Mouse (Mus musculus) limb, embryonic 12.5 days (tissue): ENCODE data around the gene Prdx3. TPM values are rescaled to one million over a fixed set of nuclear protein-coding genes. Genes with fewer than 3 reads are reported as not detected.

Experiments
- ATAC-seq: fragments of 200-750 bp; cut with Nextera tagmentation; 2 replicates; pipeline ENCODE4 v1.8.0; 2017; ENCODE audit warnings: low read depth, moderate TSS enrichment; ENCODE audit not compliant: insufficient number of reproducible peaks, insufficient read depth, low FRiP score, low TSS enrichment
- H3K27ac ChIP-seq: fragments of 300-500 bp; sonication (generic); 2 replicates; pipeline ENCODE4 v1.5.1; 2016; ENCODE audit warnings: mild to moderate bottlenecking, moderate library complexity
- H3K27me3 ChIP-seq: fragments of 300-500 bp; sonication (generic); 2 replicates; pipeline ENCODE4 v1.6.1; 2016; ENCODE audit warnings: mild to moderate bottlenecking, moderate library complexity
- H3K36me3 ChIP-seq: fragments of 300-500 bp; sonication (generic); 2 replicates; pipeline ENCODE4 v1.6.1; 2016; ENCODE audit warnings: mild to moderate bottlenecking, moderate library complexity
- H3K4me1 ChIP-seq: fragments of 300-500 bp; sonication (generic); replicated peaks from 2 replicates; pipeline ENCODE4 v1.6.1; 2016
- H3K4me2 ChIP-seq: fragments of 300-500 bp; sonication (generic); 2 replicates; pipeline ENCODE4 v1.6.1; 2016; ENCODE audit warnings: mild to moderate bottlenecking, moderate library complexity
- H3K4me3 ChIP-seq: fragments of 300-500 bp; sonication (generic); replicated peaks from 2 replicates; pipeline ENCODE4 v1.5.1; 2016; ENCODE audit warnings: mild to moderate bottlenecking
- H3K9ac ChIP-seq: fragments of 300-500 bp; sonication (generic); replicated peaks from 2 replicates; pipeline ENCODE4 v1.6.1; 2016; ENCODE audit warnings: mild to moderate bottlenecking, moderate library complexity
- H3K9me3 ChIP-seq: fragments of 300-500 bp; sonication (generic); 2 replicates; pipeline ENCODE4 v1.6.1; 2016; ENCODE audit warnings: mild to moderate bottlenecking, moderate library complexity
- WGBS: fragments of 180-500 bp; shearing (Covaris S2); methylation state at CpG from one replicate; pipeline ENCODE4 v1.1.7; 2016; 5-methylcytosine and 5-hydroxymethylcytosine counted together
- polyA plus RNA-seq: library from polyadenylated mRNA; unstranded; fragments of >200 nt; fragmentation: Nextera tagmentation; extraction: Ambion mirVana; gene quantifications from 2 replicates; pipeline ENCODE4 v1.2.1, GENCODE M21; 2016

The Prdx3 gene
- 79.2 and 85.2 TPM in 2 replicates for polyA plus RNA-seq

- Histone ChIP-seq H3K36me3 (peaks cover 18% of the 10 kb centered on the region), H3K27me3 (no peaks in the 10 kb centered on the region), H3K4me2 (peak within 1 kb of the TSS; percentile 73), H3K4me3 (peak within 1 kb of the TSS; percentile 62), H3K4me1 (peaks cover 13% of the 10 kb centered on the region), H3K9me3 (no peaks in the 10 kb centered on the region), H3K27ac (peak within 1 kb of the TSS; percentile 73), H3K9ac (peak within 1 kb of the TSS; percentile 69)
- under 1% methylated on average over 28 of the region's 28 CpGs for WGBS
- peak; percentile 97 for ATAC-seq
These were observed at the start of gene Prdx3 for GRCm38 (mm10) chr19:60874064-60874694. TSS of gene Prdx3 (minus strand) at chr19:60874556.

- WGBS: 91% methylated on average over 6 of the region's 6 CpGs
- Histone ChIP-seq H3K36me3 (no peaks in the 10 kb centered on the region), H3K4me3 (no peak overlapping the region), H3K9ac (no peak overlapping the region), H3K9me3 (no peaks in the 10 kb centered on the region), H3K4me2 (no peak overlapping the region), H3K4me1 (no peaks in the 10 kb centered on the region), H3K27me3 (no peaks in the 10 kb centered on the region), H3K27ac (no peak overlapping the region)
- ATAC-seq: no peak
These were observed 42.7 kb upstream of the Prdx3 start for GRCm38 (mm10) chr19:60916869-60917570.

GRCm38 (mm10) chr19:60915862-60916261, 41.5 kb upstream of the Prdx3 start:
- no peak overlapping the region for H3K27ac ChIP-seq
- ATAC-seq: no peak
- no peak overlapping the region for H3K9ac ChIP-seq
- WGBS: 91% methylated on average over 3 of the region's 3 CpGs
- no peak overlapping the region for H3K4me2 ChIP-seq
- no peaks in the 10 kb centered on the region for H3K9me3 ChIP-seq
- H3K4me1 ChIP-seq: no peaks in the 10 kb centered on the region
- no peaks in the 10 kb centered on the region for H3K27me3 ChIP-seq
- no peaks in the 10 kb centered on the region for H3K36me3 ChIP-seq
- H3K4me3 ChIP-seq: no peak overlapping the region

GRCm38 (mm10) chr19:60915236-60915635, 40.9 kb upstream of the Prdx3 start:
- H3K9me3 ChIP-seq: no peaks in the 10 kb centered on the region
- WGBS: 72% methylated on average over 4 of the region's 4 CpGs
- no peak overlapping the region for H3K4me3 ChIP-seq
- H3K9ac ChIP-seq: no peak overlapping the region
- H3K4me1 ChIP-seq: no peaks in the 10 kb centered on the region
- H3K4me2 ChIP-seq: no peak overlapping the region
- ATAC-seq: no peak
- no peaks in the 10 kb centered on the region for H3K27me3 ChIP-seq
- no peaks in the 10 kb centered on the region for H3K36me3 ChIP-seq
- no peak overlapping the region for H3K27ac ChIP-seq

GRCm38 (mm10) chr19:60911653-60912052, 37.3 kb upstream of the Prdx3 start:
- ATAC-seq: no peak
- Histone ChIP-seq H3K4me3 (no peak overlapping the region), H3K4me2 (no peak overlapping the region), H3K27ac (no peak overlapping the region), H3K36me3 (no peaks in the 10 kb centered on the region), H3K9me3 (no peaks in the 10 kb centered on the region), H3K27me3 (no peaks in the 10 kb centered on the region), H3K9ac (no peak overlapping the region), H3K4me1 (no peaks in the 10 kb centered on the region)
- 76% methylated on average over 2 of the region's 2 CpGs for WGBS

GRCm38 (mm10) chr19:60910304-60910703, 35.9 kb upstream of the Prdx3 start:
- H3K9ac ChIP-seq: no peak overlapping the region
- no peak overlapping the region for H3K4me3 ChIP-seq
- ATAC-seq: no peak
- no peaks in the 10 kb centered on the region for H3K36me3 ChIP-seq
- H3K4me2 ChIP-seq: no peak overlapping the region
- H3K27me3 ChIP-seq: no peaks in the 10 kb centered on the region
- no peak overlapping the region for H3K27ac ChIP-seq
- H3K4me1 ChIP-seq: no peaks in the 10 kb centered on the region
- H3K9me3 ChIP-seq: no peaks in the 10 kb centered on the region

GRCm38 (mm10) chr19:60905477-60905876, 31.1 kb upstream of the Prdx3 start:
- Histone ChIP-seq H3K4me1 (no peaks in the 10 kb centered on the region), H3K9ac (no peak overlapping the region), H3K9me3 (no peaks in the 10 kb centered on the region), H3K4me3 (no peak overlapping the region), H3K27ac (no peak overlapping the region), H3K4me2 (no peak overlapping the region), H3K36me3 (no peaks in the 10 kb centered on the region), H3K27me3 (no peaks in the 10 kb centered on the region)
- no peak for ATAC-seq
- WGBS: 88% methylated on average over 5 of the region's 5 CpGs

- no peak overlapping the region for H3K27ac ChIP-seq
- H3K4me1 ChIP-seq: no peaks in the 10 kb centered on the region
- no peaks in the 10 kb centered on the region for H3K27me3 ChIP-seq
- no peaks in the 10 kb centered on the region for H3K9me3 ChIP-seq
- no peak overlapping the region for H3K4me3 ChIP-seq
- no peak overlapping the region for H3K4me2 ChIP-seq
- H3K9ac ChIP-seq: no peak overlapping the region
- H3K36me3 ChIP-seq: no peaks in the 10 kb centered on the region
- ATAC-seq: no peak
- WGBS: 78% methylated on average over 1 of the region's 1 CpGs
These were observed 29.6 kb upstream of the Prdx3 start for GRCm38 (mm10) chr19:60903971-60904370.

- Histone ChIP-seq H3K36me3 (no peaks in the 10 kb centered on the region), H3K9ac (no peak overlapping the region), H3K4me2 (no peak overlapping the region), H3K4me1 (no peaks in the 10 kb centered on the region), H3K27me3 (no peaks in the 10 kb centered on the region), H3K4me3 (no peak overlapping the region), H3K9me3 (no peaks in the 10 kb centered on the region), H3K27ac (no peak overlapping the region)
- 79% methylated on average over 1 of the region's 1 CpGs for WGBS
- no peak for ATAC-seq
These were observed 28.8 kb upstream of the Prdx3 start for GRCm38 (mm10) chr19:60903139-60903538.

GRCm38 (mm10) chr19:60895251-60895880, 21.0 kb upstream of the Prdx3 start:
- Histone ChIP-seq H3K9ac (no peak overlapping the region), H3K4me3 (no peak overlapping the region), H3K4me1 (peaks cover 7% of the 10 kb centered on the region; the same call in 1 of the 2 replicates), H3K4me2 (no peak overlapping the region), H3K9me3 (no peaks in the 10 kb centered on the region), H3K27me3 (no peaks in the 10 kb centered on the region), H3K27ac (no peak overlapping the region), H3K36me3 (no peaks in the 10 kb centered on the region)
- WGBS: 50% methylated on average over 3 of the region's 3 CpGs
- ATAC-seq: no peak

- H3K9ac ChIP-seq: no peak overlapping the region
- H3K36me3 ChIP-seq: no peaks in the 10 kb centered on the region
- H3K4me3 ChIP-seq: no peak overlapping the region
- H3K4me2 ChIP-seq: peak overlapping the region; percentile 66
- WGBS: 35% methylated on average over 1 of the region's 1 CpGs
- no peaks in the 10 kb centered on the region for H3K27me3 ChIP-seq
- H3K27ac ChIP-seq: no peak overlapping the region
- peaks cover 14% of the 10 kb centered on the region; the same call in 1 of the 2 replicates for H3K4me1 ChIP-seq
- no peak for ATAC-seq
- no peaks in the 10 kb centered on the region for H3K9me3 ChIP-seq
These were observed 17.7 kb upstream of the Prdx3 start for GRCm38 (mm10) chr19:60891934-60892547.
